Mouse (Mus musculus): Measurements from ENCODE around the gene Pip5k1c. TPM values are rescaled to one million over a fixed set of nuclear protein-coding genes. Genes with fewer than 3 reads are reported as not detected.
A peak's percentile ranks its signal among the peaks of the same experiment; 100 is the strongest.

Pip5k1c gene
- polyA plus RNA-seq, 1 experiment from 2014 or later: 58.5 TPM

- Histone ChIP-seq H3K27me3 (peaks cover 25% of the 10 kb centered on the region), H3K4me2 (replicated peaks) (peak overlapping the region; percentile 30), H3K9me3 (no peaks in the 10 kb centered on the region), H3K27ac (peak overlapping the region; percentile 90), H3K9ac (peak overlapping the region; percentile 54), H3K36me3 (peaks cover 40% of the 10 kb centered on the region), H3K4me1 (peaks cover 28% of the 10 kb centered on the region), H3K4me3 (no peak overlapping the region)
- WGBS: 56% methylated on average over 10 of the region's 10 CpGs
- ATAC-seq (ENCODE audit: low FRiP score, low read depth): peak; percentile 84
Measured at GRCm38 (mm10) chr10:81329194-81329975, 36.6 kb downstream of the Pip5k1c start.

- 0 out of 2 replicates have a peak, but pooled peaks have one; percentile 1 for ATAC-seq (ENCODE audit: low FRiP score, low read depth)
- Histone ChIP-seq H3K9me3 (no peaks in the 10 kb centered on the region), H3K4me1 (peaks cover 33% of the 10 kb centered on the region), H3K9ac (peak overlapping the region; percentile 54), H3K27ac (peak overlapping the region; percentile 90), H3K27me3 (peaks cover 31% of the 10 kb centered on the region), H3K36me3 (peaks cover 33% of the 10 kb centered on the region), H3K4me2 (replicated peaks) (peak overlapping the region; percentile 30; the same call in 1 of the 2 replicates), H3K4me3 (no peak overlapping the region)
- WGBS: 51% methylated on average over 4 of the region's 4 CpGs
Measured at GRCm38 (mm10) chr10:81330007-81330406, 37.2 kb downstream of the Pip5k1c start.

GRCm38 (mm10) chr10:81332277-81332676 is 39.5 kb downstream of the Pip5k1c start:
- peaks cover 49% of the 10 kb centered on the region for H3K4me1 ChIP-seq

GRCm38 (mm10) chr10:81334324-81334723 is 41.6 kb downstream of the Pip5k1c start:
- no peaks in the 10 kb centered on the region for H3K36me3 ChIP-seq
- H3K27ac ChIP-seq: no peak overlapping the region
- 67% methylated on average over 11 of the region's 11 CpGs for WGBS
- no peak for ATAC-seq (ENCODE audit: low FRiP score, low read depth)
- H3K9ac ChIP-seq: no peak overlapping the region
- no peaks in the 10 kb centered on the region for H3K9me3 ChIP-seq
- H3K4me2 ChIP-seq (replicated peaks): no peak overlapping the region
- peaks cover 39% of the 10 kb centered on the region for H3K4me1 ChIP-seq
- H3K27me3 ChIP-seq: peaks cover 54% of the 10 kb centered on the region
- no peak overlapping the region for H3K4me3 ChIP-seq

More at GRCm38 (mm10) chr10:81332277-81332676, 39.5 kb downstream of the Pip5k1c start:
- Histone ChIP-seq H3K27ac (no peak overlapping the region), H3K4me3 (peak overlapping the region; percentile 12; the same call in 1 of the 2 replicates), H3K27me3 (peaks cover 37% of the 10 kb centered on the region), H3K9me3 (no peaks in the 10 kb centered on the region), H3K9ac (0 out of 2 replicates have a peak overlapping the region, but pooled peaks have one; percentile 19), H3K4me2 (replicated peaks) (peak overlapping the region; percentile 36), H3K36me3 (peaks cover 11% of the 10 kb centered on the region)
- ATAC-seq (ENCODE audit: low FRiP score, low read depth): no peak
- 17% methylated on average over 27 of the region's 29 CpGs for WGBS

- Histone ChIP-seq H3K4me2 (replicated peaks) (peak overlapping the region; percentile 36), H3K27me3 (peaks cover 61% of the 10 kb centered on the region), H3K4me3 (no peak overlapping the region), H3K36me3 (no peaks in the 10 kb centered on the region), H3K27ac (peak overlapping the region; percentile 83), H3K4me1 (peaks cover 26% of the 10 kb centered on the region), H3K9ac (peak overlapping the region; percentile 45), H3K9me3 (no peaks in the 10 kb centered on the region)
- ATAC-seq (ENCODE audit: low FRiP score, low read depth): peak; percentile 62
- WGBS: 35% methylated on average over 17 of the region's 19 CpGs
Measured at GRCm38 (mm10) chr10:81335393-81336340, 42.9 kb downstream of the Pip5k1c start.

- no peak for ATAC-seq (ENCODE audit: low FRiP score, low read depth)
- Histone ChIP-seq H3K36me3 (no peaks in the 10 kb centered on the region), H3K9ac (no peak overlapping the region), H3K4me3 (no peak overlapping the region), H3K27me3 (peaks cover 68% of the 10 kb centered on the region), H3K4me2 (replicated peaks) (peak overlapping the region; percentile 36; the same call in 1 of the 2 replicates), H3K9me3 (no peaks in the 10 kb centered on the region), H3K4me1 (peaks cover 26% of the 10 kb centered on the region), H3K27ac (peak overlapping the region; percentile 83)
- 88% methylated on average over 4 of the region's 4 CpGs for WGBS
Measured at GRCm38 (mm10) chr10:81336558-81336957, 43.8 kb downstream of the Pip5k1c start.

- no peak overlapping the region for H3K4me3 ChIP-seq
- no peak overlapping the region for H3K27ac ChIP-seq
- ATAC-seq (ENCODE audit: low FRiP score, low read depth): no peak
- H3K9me3 ChIP-seq: no peaks in the 10 kb centered on the region
- H3K9ac ChIP-seq: no peak overlapping the region
- no peak overlapping the region for H3K4me2 ChIP-seq (replicated peaks)
- peaks cover 79% of the 10 kb centered on the region for H3K27me3 ChIP-seq
- peaks cover 8% of the 10 kb centered on the region for H3K36me3 ChIP-seq
- peaks cover 18% of the 10 kb centered on the region for H3K4me1 ChIP-seq
- 47% methylated on average over 17 of the region's 17 CpGs for WGBS
Measured at GRCm38 (mm10) chr10:81340551-81341332, 48.0 kb downstream of the Pip5k1c start.

GRCm38 (mm10) chr10:81341333-81341949 is 48.7 kb downstream of the Pip5k1c start:
- Histone ChIP-seq H3K27ac (no peak overlapping the region), H3K4me1 (peaks cover 16% of the 10 kb centered on the region), H3K27me3 (peaks cover 86% of the 10 kb centered on the region), H3K36me3 (peaks cover 8% of the 10 kb centered on the region), H3K9ac (no peak overlapping the region), H3K4me3 (no peak overlapping the region), H3K4me2 (replicated peaks) (no peak overlapping the region), H3K9me3 (no peaks in the 10 kb centered on the region)
- WGBS: 34% methylated on average over 16 of the region's 16 CpGs
- ATAC-seq (ENCODE audit: low FRiP score, low read depth): no peak

- Histone ChIP-seq H3K27ac (no peak within 1 kb of the TSS), H3K9ac (peak within 1 kb of the TSS; percentile 67), H3K4me3 (peak within 1 kb of the TSS; percentile 44), H3K4me2 (replicated peaks) (peak within 1 kb of the TSS; percentile 76), H3K27me3 (peaks cover 84% of the 10 kb centered on the region), H3K36me3 (peaks cover 16% of the 10 kb centered on the region), H3K4me1 (peaks cover 27% of the 10 kb centered on the region), H3K9me3 (no peaks in the 10 kb centered on the region)
- ATAC-seq (ENCODE audit: low FRiP score, low read depth): no peak
- whole genome bisulfite sequencing: 4% methylated on average over 60 of the region's 67 CpGs
Measured at GRCm38 (mm10) chr10:81342686-81343505, 50.1 kb downstream of the Pip5k1c start, which contains the start of gene Gipc3. TSS of gene Gipc3 (minus strand) at chr10:81343266.

- Histone ChIP-seq H3K27me3 (peaks cover 74% of the 10 kb centered on the region), H3K36me3 (peaks cover 23% of the 10 kb centered on the region), H3K4me1 (peaks cover 40% of the 10 kb centered on the region), H3K9ac (no peak overlapping the region), H3K4me2 (replicated peaks) (no peak overlapping the region), H3K27ac (no peak overlapping the region), H3K4me3 (no peak overlapping the region), H3K9me3 (no peaks in the 10 kb centered on the region)
- 54% methylated on average over 8 of the region's 8 CpGs for WGBS
- no peak for ATAC-seq (ENCODE audit: low FRiP score, low read depth)
Measured at GRCm38 (mm10) chr10:81344421-81345161, 51.8 kb downstream of the Pip5k1c start.

Data from limb, embryonic 13.5 days (tissue).